Mouse (Mus musculus) central nervous system, embryonic 18 days (tissue): ENCODE measurements around the gene Tia1. TPM values are rescaled to one million over a fixed set of nuclear protein-coding genes. Genes with fewer than 3 reads are reported as not detected.

Experiments
- polyA plus RNA-seq: library from polyadenylated mRNA; depleted of rRNA; stranded (reverse); fragments of >200 nt; gene quantifications from 2 replicates; pipeline ENCODE4 v1.2.3, GENCODE M21; 2012; rRNA removed

The Tia1 gene
- 336 and 337 TPM in 2 replicates for polyA plus RNA-seq

GRCm38 (mm10) chr6:86404100-86404861, at the start of gene Tia1:
Gene Tia1 (plus strand): TSS chr6:86404219.

DNA sequence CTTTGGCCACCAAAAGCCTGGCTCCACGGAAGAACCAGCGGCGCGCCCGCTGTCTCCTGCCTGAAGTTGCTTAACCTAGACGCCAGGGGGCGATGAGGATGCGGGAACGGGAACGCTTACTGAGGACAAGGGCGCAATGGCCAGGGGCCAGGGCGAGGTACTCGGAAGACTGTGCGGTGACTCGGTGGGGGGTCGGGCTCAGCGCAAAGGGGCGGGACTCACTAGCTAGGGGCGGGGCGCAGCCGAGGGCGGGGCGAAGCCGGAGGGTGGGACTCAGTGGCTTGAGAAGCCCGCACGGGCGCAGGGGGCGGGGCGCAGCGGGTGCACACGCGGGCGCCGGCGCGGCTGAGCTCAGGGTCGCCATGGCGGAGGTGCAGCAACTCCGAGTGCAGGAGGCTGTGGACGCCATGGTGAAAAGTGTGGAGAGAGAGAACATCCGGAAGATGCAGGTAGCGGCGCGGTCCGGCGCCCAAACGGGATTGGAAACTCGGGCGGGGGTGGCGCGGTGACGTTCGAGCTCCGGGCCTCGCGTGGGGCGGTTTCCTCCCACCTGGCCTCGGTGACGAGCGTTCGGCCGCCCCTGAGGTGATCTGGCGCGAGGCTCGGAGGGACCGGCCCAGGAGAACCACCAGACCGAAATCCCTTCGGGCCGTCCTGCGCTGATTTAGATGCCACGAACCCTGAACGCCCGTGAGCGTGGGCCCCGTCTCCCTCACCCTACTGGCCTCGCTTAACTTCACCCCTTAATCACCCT, 38.5 kb upstream of the Tia1 start, which contains the start of gene Fam136a:
TSS of gene Fam136a (plus strand) at position 276 of the 754 bp plus-strand sequence.

DNA sequence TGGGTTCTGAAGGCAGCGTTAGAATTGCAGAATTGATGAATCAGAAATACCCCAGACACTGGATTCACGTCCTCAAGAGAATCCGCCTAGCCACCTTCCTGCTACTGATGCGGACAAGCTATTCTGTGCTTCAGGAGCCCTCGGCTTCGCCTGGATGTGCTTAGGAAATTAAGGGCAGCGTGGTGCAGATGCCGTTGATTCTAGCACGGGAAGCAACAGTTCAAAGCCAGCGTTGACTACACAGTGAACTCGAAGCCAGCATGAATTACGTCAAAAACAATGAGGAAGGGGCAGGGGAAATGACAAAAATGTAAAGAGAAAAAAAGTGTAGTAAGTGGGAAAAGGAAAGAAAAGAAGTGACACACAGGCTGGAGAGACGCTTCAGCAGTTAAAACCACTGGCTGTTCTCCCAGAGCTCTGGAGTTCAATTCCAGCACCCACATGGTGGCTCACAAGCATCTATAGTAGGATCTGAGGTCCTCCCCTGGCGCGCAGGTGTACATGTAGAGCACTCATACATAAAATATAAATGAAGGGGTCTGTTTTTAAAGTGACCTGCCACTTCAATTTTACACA, 33.2 kb upstream of the Tia1 start, which contains the start of gene Snrpg:
TSS of gene Snrpg (plus strand) at position 541 of the 576 bp plus-strand sequence.

DNA sequence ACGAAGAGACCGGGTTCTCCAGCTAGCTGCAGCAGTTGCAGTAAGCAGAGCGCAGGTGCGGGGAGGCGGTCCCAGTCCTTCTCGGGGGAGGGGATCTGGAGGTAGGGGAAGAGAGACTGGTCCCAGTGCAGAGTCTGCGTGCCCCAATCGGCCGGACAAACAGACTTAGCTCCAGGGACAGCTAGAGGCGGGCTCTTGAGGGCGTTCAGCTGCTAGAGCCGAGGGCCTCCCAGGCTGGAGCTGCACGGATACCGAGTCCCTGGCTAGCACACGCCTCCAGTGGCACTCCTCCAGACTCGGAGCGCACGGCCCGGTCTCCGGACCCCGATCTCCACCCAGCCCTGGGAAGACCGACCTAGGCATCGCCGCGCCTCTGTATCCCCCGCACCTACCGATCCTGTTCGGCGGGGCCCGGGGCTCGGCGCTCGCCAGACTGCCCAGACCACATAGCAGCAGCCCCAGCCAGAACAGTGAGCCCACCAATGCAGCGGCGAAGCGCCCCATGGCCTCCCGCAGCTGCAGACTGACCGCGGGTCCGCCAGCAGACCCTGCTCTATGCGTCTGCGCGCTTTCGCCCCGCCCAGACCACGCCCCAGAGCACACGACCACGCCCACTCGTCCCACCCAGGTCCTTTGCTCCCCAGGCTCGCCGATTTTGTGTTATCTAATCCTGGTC, 7.3 kb upstream of the Tia1 start, which contains the start of gene Pcyox1:
TSS of gene Pcyox1 (minus strand) at position 574 of the 676 bp plus-strand sequence.

GRCm38 (mm10) chr6:86426358-86426757, 22.3 kb downstream of the Tia1 start, which contains the start of gene Gm44790:
Gene Gm44790 (plus strand): TSS chr6:86426658.

DNA sequence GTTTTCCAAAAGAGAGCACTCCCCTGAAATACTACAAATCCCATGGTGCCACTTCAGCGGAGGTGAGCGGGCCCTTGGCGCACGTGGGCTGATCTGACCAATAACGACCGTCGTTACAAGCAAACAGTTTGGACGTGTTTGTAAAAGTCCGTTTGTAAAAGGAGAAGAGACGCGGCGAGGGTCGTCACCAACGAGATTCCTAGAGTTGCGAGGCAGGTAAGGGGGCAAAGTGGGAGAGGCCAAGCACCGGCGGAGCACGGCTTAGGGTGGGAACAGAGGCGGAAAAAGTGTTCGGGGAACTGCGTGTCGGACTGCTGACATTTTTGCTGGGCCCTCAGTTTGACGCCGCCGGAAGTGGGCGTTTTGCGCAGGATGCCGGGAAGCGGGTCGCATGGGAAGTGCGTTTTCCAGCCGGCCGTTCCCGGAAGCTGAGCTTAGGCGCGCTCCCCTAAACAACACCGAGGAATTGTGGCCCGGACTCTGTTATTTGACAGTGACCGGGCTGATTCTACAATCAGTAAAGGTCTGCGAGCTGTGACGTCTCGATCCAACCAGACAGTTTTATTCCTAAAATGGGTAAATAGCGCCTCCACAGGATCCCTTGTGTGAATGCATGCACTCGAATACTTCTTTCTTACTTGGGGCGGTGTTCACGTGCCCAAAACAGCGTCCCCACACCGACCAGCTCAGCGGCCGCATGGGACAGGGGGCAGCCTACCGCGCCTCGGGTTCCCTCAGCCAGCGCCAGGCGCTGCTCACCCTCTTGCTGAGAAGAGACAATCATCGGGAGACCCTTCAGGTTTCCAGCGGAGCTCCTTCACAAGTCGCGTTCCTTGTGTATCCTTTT, 34.5 kb downstream of the Tia1 start, which contains the start of gene C87436:
TSS of gene C87436 (plus strand) at position 103 of the 847 bp plus-strand sequence.

Other genes with a start within 250 kb of the Tia1 start
- gene Tgfa, start 209.0 kb upstream of the Tia1 start, polyA plus RNA-seq, result 17.9 and 23.3 TPM in 2 replicates
- gene Fam136a, start 38.6 kb upstream of the Tia1 start, polyA plus RNA-seq, result 58.7 and 63.4 TPM in 2 replicates
- 304 and 362 TPM in 2 replicates for gene Snrpg, start 32.9 kb upstream of the Tia1 start, polyA plus RNA-seq
- gene Pcyox1, start 7.1 kb upstream of the Tia1 start, polyA plus RNA-seq, result 73.7 and 78.5 TPM in 2 replicates
- gene Gm44790, start 22.4 kb downstream of the Tia1 start, polyA plus RNA-seq, result 2.7 and 3.5 TPM in 2 replicates
- gene C87436, start 34.2 kb downstream of the Tia1 start, polyA plus RNA-seq, result 19.9 and 21.3 TPM in 2 replicates
- 151 and 173 TPM in 2 replicates for gene Pcbp1, start 122.1 kb downstream of the Tia1 start, polyA plus RNA-seq
- 1.5 and 3.2 TPM in 2 replicates for gene Asprv1, start 223.9 kb downstream of the Tia1 start, polyA plus RNA-seq